In the genomic region with DNA sequence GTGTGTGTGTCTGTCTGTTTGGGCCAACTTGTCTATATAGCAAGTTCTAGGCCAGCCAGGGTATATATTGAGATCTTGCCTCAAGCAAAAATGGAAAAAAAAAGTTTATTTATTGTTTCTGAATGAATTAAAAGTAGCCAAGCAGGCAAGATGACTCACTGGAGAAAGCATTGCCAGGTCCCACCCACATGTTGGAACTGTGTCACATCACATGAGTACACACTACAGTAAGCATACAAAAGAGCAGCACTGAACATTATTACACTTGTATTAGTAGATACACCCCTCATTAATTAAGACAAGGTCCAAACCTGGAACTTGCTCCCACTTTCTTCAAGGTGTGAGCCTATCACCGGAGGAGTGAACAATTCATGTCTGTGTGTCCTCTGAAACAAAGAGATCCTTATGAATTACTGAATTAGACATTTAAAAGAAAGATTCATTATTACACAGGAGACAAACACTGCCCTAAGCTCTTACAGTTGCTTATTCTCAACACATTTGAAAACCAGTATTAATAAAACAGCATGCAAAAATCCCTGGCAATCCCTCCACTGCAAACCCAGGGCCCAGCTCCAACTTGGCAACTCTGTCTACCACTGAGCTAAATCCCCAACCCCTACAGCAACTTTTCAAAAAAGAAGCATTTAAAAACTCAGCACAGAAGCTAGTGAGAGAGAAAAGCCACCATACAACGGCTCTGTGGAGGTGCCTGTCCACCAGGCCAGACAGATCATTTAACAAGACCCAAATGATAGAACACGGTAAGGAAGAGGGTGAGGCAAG, we compare ENCODE assay signal across 9 mouse cellular contexts. TPM values are rescaled to one million over a fixed set of nuclear protein-coding genes. Genes with fewer than 3 reads are reported as not detected.
A peak's percentile ranks its signal among the peaks of the same experiment; 100 is the strongest.
DNase-seq lines count a peak whose midpoint lies in the region; ATAC-seq lines count a peak whose summit lies in the region.
"Had no signal": no experiment of that assay in that cellular context is flagged by ENCODE, and none has a peak within 500 bp of the region (broad histone marks: within the 10 kb centered on the region; RNA-seq: fewer than 3 reads in every experiment).

No protein-coding gene starts in this region.

- intact Hi-C loops in gastrocnemius, postnatal 14 days (cut with DNase I; ENCODE audit: low total_unique reads): loop anchor here (10.0 kb wide), 1 partner anchor 120 kb away; no protein-coding TSS in a partner anchor
- intact Hi-C loops in left cerebral cortex, postnatal 14 days (cut with DNase I): no loop called here

- no peak for ATAC-seq in inflammation-experienced regulatory T-cells, adult 6 months

- peak; percentile 31 for DNase-seq in 3134 (ENCODE audit: extremely low read depth, insufficient read length, low spot score)
- DNase-seq in adipocyte (ENCODE audit: low spot score): peak; percentile 91
- peak; percentile 58 for DNase-seq in gastrocnemius, postnatal 14 days
- DNase-seq in left cerebral cortex, postnatal 14 days (ENCODE audit: low spot score in 2 of 2): peak; percentile 63 to 88
- DNase-seq in kidney, postnatal 14 days: no peak
- DNase-seq in MN1 (ENCODE audit: low spot score): no peak
- no peak for DNase-seq in cerebellum, adult 11 months
- DNase-seq: liver had no signal

RNA-seq across cellular contexts. Expression of a gene that starts 11.1 kb away (rescaled TPM):
- total RNA-seq in gastrocnemius, postnatal 14 days (2021): 1 to 10 TPM; 1.4 to 2.0 TPM
- total RNA-seq in left cerebral cortex, postnatal 14 days (2021): 1 to 10 TPM; 2.4 to 3.2 TPM
- 10 to 100 TPM in 1 of 3 experiments, 1 to 10 TPM in 2; 7.9 to 15.2 (median 9.6) TPM for polyA plus RNA-seq in inflammation-experienced regulatory T-cells, adult 6 months (2017; shearing (Covaris generic))

RNA-seq across cellular contexts. Expression of a gene that starts 12.8 kb away (rescaled TPM):
- total RNA-seq in gastrocnemius, postnatal 14 days (2021): 1 to 10 TPM in 1 of 2 experiments, under 1 TPM in 1; 0.80 to 1.7 TPM
- total RNA-seq in left cerebral cortex, postnatal 14 days (2021): under 1 TPM; 0.75 to 0.76 TPM
- 10 to 100 TPM in 1 of 3 experiments, 1 to 10 TPM in 2; 5.1 to 22.6 (median 7.6) TPM for polyA plus RNA-seq in inflammation-experienced regulatory T-cells, adult 6 months (2017; shearing (Covaris generic))

RNA-seq across cellular contexts. Expression of a gene that starts 17.0 kb away (rescaled TPM):
- under 1 TPM; 0.24 to 0.66 TPM for total RNA-seq in gastrocnemius, postnatal 14 days (2021)
- 1 to 10 TPM; 1.8 to 2.0 TPM for total RNA-seq in left cerebral cortex, postnatal 14 days (2021)
- 1 to 10 TPM; 4.7 to 5.4 (median 4.7) TPM for polyA plus RNA-seq in inflammation-experienced regulatory T-cells, adult 6 months (2017; shearing (Covaris generic))

RNA-seq across cellular contexts. Expression of a gene that starts 18.3 kb away (rescaled TPM):
- total RNA-seq in gastrocnemius, postnatal 14 days (2021): 1 to 10 TPM; 1.5 to 2.8 TPM
- 1 to 10 TPM; 4.9 to 5.6 TPM for total RNA-seq in left cerebral cortex, postnatal 14 days (2021)
- polyA plus RNA-seq in inflammation-experienced regulatory T-cells, adult 6 months (2017; shearing (Covaris generic)): 10 to 100 TPM in 1 of 3 experiments, 1 to 10 TPM in 2; 6.9 to 16.1 (median 8.8) TPM

RNA-seq across cellular contexts. Expression of a gene that starts 25.8 kb away (rescaled TPM):
- total RNA-seq in gastrocnemius, postnatal 14 days (2021): 10 to 100 TPM; 15.7 to 17.4 TPM
- total RNA-seq in left cerebral cortex, postnatal 14 days (2021): 10 to 100 TPM; 17.4 to 21.1 TPM
- 10 to 100 TPM; 15.4 to 41.1 (median 25.4) TPM for polyA plus RNA-seq in inflammation-experienced regulatory T-cells, adult 6 months (2017; shearing (Covaris generic))

Comparison
In these comparisons a context has a peak if more than half of its experiments do, and no peak if none do; other contexts are left out.
1. DNase-seq: peak in 3134 (single experiment), adipocyte (single experiment), gastrocnemius, postnatal 14 days (single experiment) and left cerebral cortex, postnatal 14 days (2 of 2); none in kidney, postnatal 14 days (single experiment), MN1 (single experiment) and cerebellum, adult 11 months (single experiment).